ENCODE assay signal across 12 mouse cellular contexts in the genomic region with DNA sequence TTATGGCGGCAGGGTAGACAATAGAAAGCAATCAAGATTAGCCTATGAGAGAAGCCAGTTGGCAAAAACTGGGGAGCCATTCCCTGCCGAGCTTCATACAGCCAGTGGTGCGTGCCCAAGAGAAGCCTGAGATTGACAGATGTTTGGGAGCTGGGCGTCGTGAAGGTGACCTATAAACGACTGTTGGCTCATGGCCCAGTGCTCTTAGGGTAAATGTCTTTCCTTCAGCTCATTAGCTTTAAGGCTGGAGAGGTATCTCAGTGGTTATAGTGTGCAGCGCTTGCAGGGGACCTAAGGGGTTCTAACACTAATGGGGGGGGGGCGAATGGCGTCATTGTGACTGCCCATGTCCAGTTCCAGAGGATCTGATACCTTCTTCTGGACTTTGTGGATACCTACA. TPM values are rescaled to one million over a fixed set of nuclear protein-coding genes. Genes with fewer than 3 reads are reported as not detected.
DNase-seq lines count a peak whose midpoint lies in the region; ATAC-seq and TF ChIP-seq lines count a peak whose summit lies in the region.
"Had no signal": no experiment of that assay in that cellular context is flagged by ENCODE, and none has a peak within 500 bp of the region (broad histone marks: within the 10 kb centered on the region; RNA-seq: fewer than 3 reads in every experiment).

No protein-coding gene starts in this region.

- no peak for TF ChIP-seq POLR2A in heart, adult 2 months (IDR thresholded peaks at IDR 0.05; ENCODE audit: insufficient read depth, low read depth, low read length)

- no peaks in the 10 kb centered on the region for H3K27me3 ChIP-seq in heart, adult 2 months (ENCODE audit: control insufficient read depth, insufficient read depth, low read length)
- H3K27me3 ChIP-seq in neural tube, embryonic 12.5 days (replicated peaks): no peaks in the 10 kb centered on the region
- H3K27me3 ChIP-seq: embryonic facial prominence, embryonic 12.5 days; forebrain, embryonic 12.5 days had no signal

- no peak overlapping the region for H3K9ac ChIP-seq in heart, adult 2 months (ENCODE audit: low read depth, low read length)
- H3K9ac ChIP-seq in neural tube, embryonic 12.5 days: no peak overlapping the region
- H3K9ac ChIP-seq: forebrain, embryonic 12.5 days had no signal

- DNase-seq in heart, adult 2 months: no peak
- no peak for DNase-seq in heart, postnatal 10 days
- DNase-seq in kidney, postnatal 10 days: peak; percentile 24
- no peak for DNase-seq in kidney, adult 9 months
- DNase-seq in neural tube, embryonic 10.5 days (ENCODE audit: extremely low spot score, low spot score): no peak
- DNase-seq in urinary bladder, postnatal 14 days (ENCODE audit: low spot score): no peak
- DNase-seq: cerebellum, postnatal 36 days; retina, postnatal 1 day had no signal

- ATAC-seq in neural tube, embryonic 12.5 days (ENCODE audit: low FRiP score, low read depth): 0 out of 2 replicates have a peak, but pooled peaks have one; percentile 23
- ATAC-seq in erythroblast, adult 5-6 weeks (replicated peaks; ENCODE audit: low FRiP score, poor library complexity, severe bottlenecking): no peak

- no peak for TF ChIP-seq CTCF in heart, adult 2 months (IDR thresholded peaks at IDR 0.05)

- H3K9me3 ChIP-seq in neural tube, embryonic 12.5 days: no peaks in the 10 kb centered on the region
- H3K9me3 ChIP-seq: embryonic facial prominence, embryonic 12.5 days; forebrain, embryonic 12.5 days had no signal

- H3K36me3 ChIP-seq in heart, adult 2 months (ENCODE audit: control insufficient read depth, insufficient read depth, low read length): no peaks in the 10 kb centered on the region
- no peaks in the 10 kb centered on the region for H3K36me3 ChIP-seq in neural tube, embryonic 12.5 days
- H3K36me3 ChIP-seq: embryonic facial prominence, embryonic 12.5 days; forebrain, embryonic 12.5 days had no signal

- WGBS in heart, adult 2 months: 87% methylated on average over 9 of the region's 9 CpGs
- WGBS in neural tube, embryonic 12.5 days: 59% methylated on average over 9 of the region's 9 CpGs

- H3K4me3 ChIP-seq in heart, adult 2 months: no peak overlapping the region
- no peak overlapping the region for H3K4me3 ChIP-seq in neural tube, embryonic 12.5 days
- H3K4me3 ChIP-seq: forebrain, embryonic 12.5 days had no signal

- H3K4me1 ChIP-seq in heart, adult 2 months (ENCODE audit: control insufficient read depth, insufficient read depth, low read length): peaks cover 3% of the 10 kb centered on the region; the same call in 1 of the 2 replicates
- peaks cover 9% of the 10 kb centered on the region; the same call in 1 of the 2 replicates for H3K4me1 ChIP-seq in neural tube, embryonic 12.5 days

- H3K4me2 ChIP-seq in neural tube, embryonic 12.5 days (replicated peaks): no peak overlapping the region

- no peak for TF ChIP-seq EP300 in heart, adult 2 months (IDR thresholded peaks at IDR 0.05; ENCODE audit: insufficient read depth, low read depth, low read length)

- H3K27ac ChIP-seq in heart, adult 2 months: peak overlapping the region; percentile 92
- no peak overlapping the region for H3K27ac ChIP-seq in neural tube, embryonic 12.5 days
- H3K27ac ChIP-seq: embryonic facial prominence, embryonic 12.5 days had no signal

- intact Hi-C loops in heart, adult 2 months (cut with DNase I): loop anchor here (1.0 to 5.0 kb wide), 3 partner anchors 17 to 64 kb away; no protein-coding TSS in a partner anchor
- intact Hi-C loops in heart, postnatal 10 days (cut with DNase I): no loop called here

- no peaks in the 10 kb centered on the region for H3K79me2 ChIP-seq in heart, adult 2 months (replicated peaks; ENCODE audit: control insufficient read depth, insufficient read depth, low read length)

RNA-seq across cellular contexts. Expression of a gene that starts 21.8 kb away (rescaled TPM):
- 10 to 100 TPM; 23.8 to 25.9 TPM for total RNA-seq in heart, adult 2 months (2021)
- polyA plus RNA-seq in heart, adult 2 months (2012; rRNA removed): 8.6 and 12.9 TPM in 2 replicates
- 10 to 100 TPM; 24.7 to 36.9 TPM for total RNA-seq in heart, postnatal 10 days (2021)
- 113 and 126 TPM in 2 replicates for polyA plus RNA-seq in neural tube, embryonic 12.5 days (2016; fragmentation: Nextera tagmentation; extraction: Ambion mirVana)
- 567 and 568 TPM in 2 replicates for total RNA-seq in erythroblast, adult 5-6 weeks (2015; ENCODE audit: low replicate concordance)
- total RNA-seq in erythroblast, adult 5-6 weeks (2017; ENCODE audit: low replicate concordance): 331 and 428 TPM in 2 replicates

Comparison
In these comparisons a context has a peak if more than half of its experiments do, and no peak if none do; other contexts are left out.
1. RNA of a gene that starts 21.8 kb away (total RNA-seq): 331 to 568 TPM in erythroblast, adult 5-6 weeks; 24.7 to 36.9 TPM in heart, postnatal 10 days and 23.8 to 25.9 TPM in heart, adult 2 months; every median in the first group is over 4 times any median in the second.